ENCODE assay signal across 26 mouse cellular contexts in genomic region chr5:132130577-132130976, GRCm38 (mm10).
A peak's percentile ranks its signal among the peaks of the same experiment; 100 is the strongest.
DNase-seq lines count a peak whose midpoint lies in the region; ATAC-seq and TF ChIP-seq lines count a peak whose summit lies in the region.
"Had no signal": no experiment of that assay in that cellular context is flagged by ENCODE, and none has a peak within 500 bp of the region (broad histone marks: within the 10 kb centered on the region; RNA-seq: fewer than 3 reads in every experiment).

No protein-coding gene starts in this region.

- no peaks in the 10 kb centered on the region for H3K27me3 ChIP-seq in kidney, postnatal 0 days (ENCODE audit: insufficient read depth, low read length)
- H3K27me3 ChIP-seq: CH12.LX; embryonic facial prominence, embryonic 13.5 days; embryonic facial prominence, embryonic 15.5 days; forebrain, embryonic 13.5 days; forebrain, embryonic 15.5 days had no signal

- no peaks in the 10 kb centered on the region for H3K36me3 ChIP-seq in kidney, postnatal 0 days (ENCODE audit: insufficient read depth, low read length)
- H3K36me3 ChIP-seq: embryonic facial prominence, embryonic 13.5 days; embryonic facial prominence, embryonic 15.5 days; forebrain, embryonic 15.5 days; G1E had no signal

- H3K27ac ChIP-seq in kidney, postnatal 0 days, result no peak overlapping the region
- H3K27ac ChIP-seq: embryonic facial prominence, embryonic 13.5 days; embryonic facial prominence, embryonic 15.5 days; forebrain, embryonic 13.5 days; forebrain, embryonic 15.5 days had no signal

- DNase-seq in kidney, postnatal 0 days (ENCODE audit: low spot score), result peak; percentile 50
- DNase-seq in kidney, adult 11 months, result no peak
- no peak for DNase-seq in urinary bladder, adult 18-20 months (ENCODE audit: low spot score in 2 of 2)
- DNase-seq in testis, postnatal 10 days (ENCODE audit: low spot score), result no peak
- DNase-seq: adrenal gland, adult 8-10 months; adrenal gland, postnatal 14 days; adrenal gland, postnatal 36 days; B cell, adult 2 months; cerebellum, adult 11-12 months; cerebellum, adult 2 months; cerebellum, adult 9-10 months; cerebellum, postnatal 10 days; cerebellum, postnatal 25 days; embryo, embryonic 11 days; forebrain, postnatal 0 days had no signal

- ATAC-seq in kidney, postnatal 0 days (replicated peaks; ENCODE audit: low FRiP score, low read depth), result no peak
- ATAC-seq in hematopoietic stem cell, adult 5-6 weeks (replicated peaks in 1 of 2; ENCODE audit: insufficient read depth in 1 of 2, low FRiP score in 2 of 2, low TSS enrichment in 1 of 2, low read depth in 1 of 2, poor library complexity in 2 of 2, severe bottlenecking in 2 of 2), result peak; percentile 74 to 78; a peak in 3 of 4 replicates
- ATAC-seq: activated CD4-positive, CD25-positive, alpha-beta regulatory T cell, adult 4 months; CD4-positive, CD25-positive, alpha-beta regulatory T cell, adult 4 months; forebrain, embryonic 13.5 days; forebrain, embryonic 15.5 days; forebrain, postnatal 0 days; Patski had no signal

- WGBS in kidney, postnatal 0 days, result 21% methylated on average over 4 of the region's 4 CpGs

- H3K4me2 ChIP-seq in kidney, postnatal 0 days (ENCODE audit: low read length), result no peak overlapping the region
- H3K4me2 ChIP-seq: embryonic facial prominence, embryonic 13.5 days; embryonic facial prominence, embryonic 15.5 days; forebrain, embryonic 13.5 days; forebrain, embryonic 15.5 days had no signal

- H3K4me3 ChIP-seq in kidney, postnatal 0 days (replicated peaks; ENCODE audit: low read depth, low read length), result no peak overlapping the region
- H3K4me3 ChIP-seq: embryonic facial prominence, embryonic 13.5 days; embryonic facial prominence, embryonic 15.5 days; erythroblast, embryonic 14.5 days; forebrain, embryonic 13.5 days; forebrain, embryonic 15.5 days had no signal

- H3K4me1 ChIP-seq in kidney, postnatal 0 days (replicated peaks; ENCODE audit: insufficient read depth, low read length), result no peaks in the 10 kb centered on the region
- H3K4me1 ChIP-seq: embryonic facial prominence, embryonic 13.5 days; embryonic facial prominence, embryonic 15.5 days had no signal

- H3K9ac ChIP-seq in kidney, postnatal 0 days (ENCODE audit: low read depth, low read length), result no peak overlapping the region
- H3K9ac ChIP-seq: embryonic facial prominence, embryonic 13.5 days; embryonic facial prominence, embryonic 15.5 days; forebrain, embryonic 13.5 days; forebrain, embryonic 15.5 days; forebrain, postnatal 0 days had no signal

- H3K9me3 ChIP-seq in kidney, postnatal 0 days (replicated peaks; ENCODE audit: low read length), result no peaks in the 10 kb centered on the region
- H3K9me3 ChIP-seq: embryonic facial prominence, embryonic 13.5 days; embryonic facial prominence, embryonic 15.5 days; forebrain, embryonic 13.5 days; forebrain, embryonic 15.5 days had no signal

- no peak for TF ChIP-seq CTCF in kidney, postnatal 0 days (IDR thresholded peaks at IDR 0.05; ENCODE audit: low read depth)
